Mouse (Mus musculus): ENCODE results near the gene Hmcn1.

- no peak for TF ChIP-seq GATA1 (IDR thresholded peaks at IDR 0.05; ENCODE audit: low read length)
- no peak for TF ChIP-seq TAL1 (IDR thresholded peaks at IDR 0.05; ENCODE audit: low read length)
These were observed 166.1 kb downstream of the Hmcn1 start for GRCm38 (mm10) chr1:150827169-150827568.
